Mouse (Mus musculus) small intestine, adult 2 months (tissue): Measurements from ENCODE around the gene Phactr2.

ENCODE experiments used
- CTCF ChIP-seq: fragments of 200-500 bp; IDR thresholded peaks from 2 replicates; pipeline ENCODE4 v1.5.1; 2012; ENCODE audit warnings: low read depth, mild to moderate bottlenecking, control low read depth, inconsistent platforms, low read length, moderate library complexity, mixed read lengths; ENCODE audit not compliant: insufficient replicate concordance, insufficient read length; ENCODE audit errors: extremely low read depth
- POLR2A ChIP-seq: fragments of 200-500 bp; IDR thresholded peaks from 2 replicates; pipeline ENCODE4 v1.6.1; 2012; ENCODE audit warnings: low read depth, mild to moderate bottlenecking, control low read depth, inconsistent platforms, low read length, moderate library complexity

GRCm38 (mm10) chr10:13422121-13422520, 52.1 kb downstream of the Phactr2 start:
- TF ChIP-seq CTCF (no peak), POLR2A (no peak)
